Mouse (Mus musculus) myocyte (in vitro differentiated cells): ENCODE results near the gene Rpl4. TPM values are rescaled to one million over a fixed set of nuclear protein-coding genes. Genes with fewer than 3 reads are reported as not detected.
"Not testable (repeated sequence)": the region's sequence is repeated elsewhere in the genome, so short reads cannot be mapped to it uniquely, and the experiment has no call there.

Experiments
- H3K27me3 ChIP-seq: one replicate; pipeline ENCODE4 v1.6.1; 2011; ENCODE audit not compliant: control insufficient read depth, insufficient read depth, insufficient read length
- H3K36me3 ChIP-seq: one replicate; pipeline ENCODE4 v1.6.1; 2011; ENCODE audit not compliant: control insufficient read depth, insufficient read depth
- H3K4me2 ChIP-seq: one replicate; pipeline ENCODE4 v1.6.1; 2011; ENCODE audit warnings: low read depth, control low read depth
- H3K4me3 ChIP-seq: one replicate; pipeline ENCODE4 v1.5.1; 2011; ENCODE audit warnings: mild to moderate bottlenecking, control low read depth, moderate library complexity
- H3K79me2 ChIP-seq: one replicate; pipeline ENCODE4 v1.6.1; 2011; ENCODE audit not compliant: control insufficient read depth, insufficient read depth
- H3ac ChIP-seq: one replicate; pipeline ENCODE4 v1.6.1; 2011; ENCODE audit not compliant: control insufficient read depth, insufficient read length
- CEBPB ChIP-seq: IDR thresholded peaks from 2 replicates; pipeline ENCODE4 v1.6.1; 2011; ENCODE audit warnings: mild to moderate bottlenecking, moderate library complexity; ENCODE audit not compliant: poor library complexity, insufficient read depth, severe bottlenecking
- E2F4 ChIP-seq: IDR thresholded peaks from one replicate; pipeline ENCODE4 v1.6.1; 2011; ENCODE audit warnings: mild to moderate bottlenecking, control low read depth, moderate library complexity; ENCODE audit not compliant: insufficient read depth
- MAX ChIP-seq: IDR thresholded peaks from one replicate; pipeline ENCODE4 v1.6.1; 2011; ENCODE audit warnings: low read depth, mild to moderate bottlenecking, control low read depth
- MYOD1 ChIP-seq, 3 experiments: IDR thresholded peaks; one replicate each; pipeline ENCODE4 v1.6.1; 2011; ENCODE audit warnings: control low read depth in 2 of 3, low read depth in 2 of 3, mild to moderate bottlenecking in 2 of 3, moderate library complexity in 1 of 3; ENCODE audit not compliant: insufficient read length in 2 of 3, control insufficient read depth in 1 of 3
- MYOG ChIP-seq, 3 experiments: IDR thresholded peaks; one replicate each; pipeline ENCODE4 v1.6.1; 2011; ENCODE audit warnings: control low read depth in 2 of 3, low read depth in 2 of 3, mild to moderate bottlenecking in 2 of 3; ENCODE audit not compliant: insufficient read length in 2 of 3, control insufficient read depth in 1 of 3, insufficient read depth in 1 of 3
- POLR2A ChIP-seq: IDR thresholded peaks from one replicate; pipeline ENCODE4 v1.6.1; 2011; ENCODE audit warnings: low read depth, mild to moderate bottlenecking, control low read depth, moderate library complexity; ENCODE audit not compliant: insufficient read length
- POLR2AphosphoS2 ChIP-seq: IDR thresholded peaks from one replicate; pipeline ENCODE4 v1.6.1; 2011; ENCODE audit warnings: low read depth, control low read depth; ENCODE audit not compliant: insufficient read length
- REST ChIP-seq: IDR thresholded peaks from one replicate; pipeline ENCODE4 v1.6.1; 2011; ENCODE audit warnings: mild to moderate bottlenecking, control low read depth, moderate library complexity; ENCODE audit not compliant: insufficient read depth, insufficient read length
- SRF ChIP-seq: IDR thresholded peaks from one replicate; pipeline ENCODE4 v1.6.1; 2011; ENCODE audit warnings: low read depth; ENCODE audit not compliant: control insufficient read depth, insufficient read length
- TCF12 ChIP-seq: IDR thresholded peaks from one replicate; pipeline ENCODE4 v1.6.1; 2011; ENCODE audit warnings: mild to moderate bottlenecking, control low read depth; ENCODE audit not compliant: poor library complexity, insufficient read depth, severe bottlenecking
- TCF3 ChIP-seq: IDR thresholded peaks from one replicate; pipeline ENCODE4 v1.6.1; 2011; ENCODE audit warnings: low read depth, control low read depth; ENCODE audit not compliant: insufficient read length
- USF1 ChIP-seq: IDR thresholded peaks from one replicate; pipeline ENCODE4 v1.6.1; 2011; ENCODE audit warnings: low read depth, mild to moderate bottlenecking, control low read depth, moderate library complexity
- polyA plus RNA-seq: library from polyadenylated mRNA; unstranded; fragments of >200 nt; fragmentation: generic; extraction: Trizol; gene quantifications from one replicate; pipeline ENCODE4 v1.2.1, GENCODE M21; 2012; ENCODE audit warnings: missing spikeins

Gene Rpl4
- polyA plus RNA-seq, 1 experiment = 1,028 TPM

DNA sequence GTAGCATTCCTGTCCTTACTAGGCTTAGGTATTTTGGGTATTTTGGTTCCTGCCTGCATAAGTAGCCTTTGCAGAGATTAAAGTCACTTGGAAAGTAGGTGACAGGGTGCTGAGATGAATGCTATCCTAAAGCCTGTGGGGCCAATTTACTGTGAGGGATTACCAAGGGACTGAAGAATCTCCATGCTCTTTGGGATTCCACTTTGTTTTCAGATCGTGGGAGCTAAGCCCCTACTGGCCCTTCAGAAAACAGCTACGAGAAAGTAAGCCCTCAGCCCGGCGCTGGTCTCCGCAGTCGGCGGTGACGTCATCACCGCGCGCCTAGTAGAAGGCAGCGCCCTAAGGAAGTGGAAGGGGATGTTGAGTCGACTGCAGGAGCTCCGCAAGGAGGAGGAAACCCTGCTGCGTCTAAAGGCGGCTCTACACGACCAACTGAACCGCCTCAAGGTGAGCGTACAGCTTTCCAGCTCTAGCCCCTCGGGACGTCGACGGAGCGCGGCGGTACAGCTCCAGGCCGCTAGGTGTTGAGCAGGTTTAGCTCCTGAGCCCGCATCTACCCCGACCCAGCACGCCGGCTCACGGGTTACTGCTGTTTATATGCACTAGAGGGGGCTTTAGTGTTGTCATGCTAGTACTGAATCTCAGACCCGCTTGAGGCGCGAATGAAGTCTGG lies 5.9 kb downstream of the Rpl4 start, which contains the start of gene Snapc5:
TSS of gene Snapc5 (plus strand) at position 301 of the 673 bp plus-strand sequence.
- H3K79me2 ChIP-seq = peaks cover 26% of the 10 kb centered on the region
- H3K4me2 ChIP-seq = peak within 1 kb of the TSS; percentile 63
- TF ChIP-seq POLR2AphosphoS2 (peak; percentile 93), USF1 (no peak), POLR2A (peak; percentile 55)
- H3ac ChIP-seq = no peak within 1 kb of the TSS
- H3K4me3 ChIP-seq = peak within 1 kb of the TSS; percentile 27
- no peaks in the 10 kb centered on the region for H3K27me3 ChIP-seq
- H3K36me3 ChIP-seq = peaks cover 70% of the 10 kb centered on the region

- not testable (repeated sequence) for H3K4me2 ChIP-seq, H3K27me3 ChIP-seq, H3K79me2 ChIP-seq, H3ac ChIP-seq, H3K4me3 ChIP-seq
- H3K36me3 ChIP-seq = peaks cover 43% of the 10 kb centered on the region
- TF ChIP-seq POLR2AphosphoS2 = peak; percentile 48
Observed at GRCm38 (mm10) chr9:64183295-64183694, 10.1 kb downstream of the Rpl4 start.

DNA sequence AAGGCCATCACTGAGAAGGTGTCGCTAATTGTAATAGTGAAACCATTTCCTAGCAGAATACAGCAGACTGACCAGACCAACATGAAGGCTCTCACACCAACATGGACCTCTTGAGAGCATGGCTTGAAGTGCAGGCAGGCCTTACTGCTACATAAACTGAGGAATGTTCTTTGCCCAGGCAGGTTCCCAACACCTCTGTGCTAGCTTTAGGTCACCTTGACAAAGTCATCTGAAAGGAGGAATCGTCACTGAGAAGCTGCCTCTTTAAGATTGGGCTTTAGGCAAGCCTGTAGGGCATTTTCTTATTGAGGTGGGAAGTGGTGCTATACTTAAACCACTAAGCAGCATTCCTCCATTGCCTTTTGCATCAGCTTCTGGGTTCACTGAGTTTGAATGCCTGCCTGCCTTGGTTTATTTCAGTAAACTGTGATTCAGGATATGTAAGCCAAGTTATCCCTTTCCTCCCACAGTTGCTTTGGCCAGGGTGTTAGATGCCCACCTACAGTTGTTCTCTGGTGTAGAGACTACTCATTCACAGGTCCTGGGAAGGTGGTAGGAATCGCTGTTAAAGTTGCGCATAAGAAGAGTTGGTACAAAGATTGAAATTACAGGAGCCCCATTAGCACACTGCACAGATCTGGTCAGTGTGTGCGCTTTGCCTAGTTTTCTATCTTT lies 11.1 kb downstream of the Rpl4 start:
- no peaks in the 10 kb centered on the region for H3K79me2 ChIP-seq
- H3ac ChIP-seq = no peak overlapping the region
- H3K4me3 ChIP-seq = no peak overlapping the region
- H3K36me3 ChIP-seq = peaks cover 35% of the 10 kb centered on the region
- TF ChIP-seq TCF12 (no peak), POLR2AphosphoS2 (peak; percentile 21)
- no peak overlapping the region for H3K4me2 ChIP-seq
- no peaks in the 10 kb centered on the region for H3K27me3 ChIP-seq

DNA sequence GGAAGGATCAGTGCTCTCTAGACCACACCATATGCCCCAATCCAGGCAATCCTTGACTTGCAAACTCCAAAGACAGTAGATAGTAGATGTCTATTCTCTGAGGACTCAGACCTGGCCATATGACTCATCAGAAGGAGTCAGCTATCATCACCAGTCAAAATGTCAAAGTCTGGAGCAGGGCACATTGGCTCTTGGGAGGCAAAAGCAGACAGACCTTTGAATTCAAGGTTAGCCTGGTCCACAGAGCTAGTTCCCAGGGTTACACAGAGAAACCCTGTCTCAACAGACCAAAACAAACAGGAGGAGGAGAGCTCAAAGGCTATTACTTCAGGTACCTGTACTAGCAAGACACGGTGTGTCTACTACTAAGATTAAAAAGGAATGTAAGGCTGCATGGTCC lies 20.7 kb downstream of the Rpl4 start:
- Histone ChIP-seq H3K4me2 (no peak overlapping the region), H3K36me3 (peaks cover 32% of the 10 kb centered on the region), H3ac (no peak overlapping the region), H3K79me2 (no peaks in the 10 kb centered on the region), H3K27me3 (no peaks in the 10 kb centered on the region), H3K4me3 (no peak overlapping the region)
- TF ChIP-seq TCF12 (no peak), POLR2A (no peak)

DNA sequence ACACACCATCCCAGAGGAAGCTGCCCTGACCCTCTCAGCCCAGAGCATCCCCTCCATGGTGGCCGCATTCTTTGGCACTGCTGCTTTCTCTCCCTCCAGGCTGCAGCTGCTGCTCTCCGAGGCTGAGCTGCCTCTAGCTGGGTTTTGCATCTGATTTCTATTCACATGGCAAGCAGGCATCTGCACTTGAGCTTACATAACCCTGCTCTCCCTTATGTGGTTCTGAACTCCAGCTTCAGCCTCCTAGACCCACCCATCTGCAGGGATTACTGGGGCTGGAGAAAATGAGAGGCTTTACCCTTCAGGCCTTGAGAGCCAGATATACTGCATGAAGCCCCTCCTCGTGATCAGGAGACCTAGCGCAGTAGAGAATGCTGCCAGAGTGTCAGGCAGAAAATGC lies 22.4 kb downstream of the Rpl4 start:
- no peak overlapping the region for H3K4me2 ChIP-seq
- TF ChIP-seq SRF = no peak
- no peak for TF ChIP-seq TCF12
- no peak for TF ChIP-seq USF1
- TF ChIP-seq E2F4 = no peak
- TF ChIP-seq MAX = no peak
- peaks cover 25% of the 10 kb centered on the region for H3K36me3 ChIP-seq
- no peaks in the 10 kb centered on the region for H3K79me2 ChIP-seq
- H3K27me3 ChIP-seq = no peaks in the 10 kb centered on the region
- H3K4me3 ChIP-seq = no peak overlapping the region
- no peak overlapping the region for H3ac ChIP-seq

DNA sequence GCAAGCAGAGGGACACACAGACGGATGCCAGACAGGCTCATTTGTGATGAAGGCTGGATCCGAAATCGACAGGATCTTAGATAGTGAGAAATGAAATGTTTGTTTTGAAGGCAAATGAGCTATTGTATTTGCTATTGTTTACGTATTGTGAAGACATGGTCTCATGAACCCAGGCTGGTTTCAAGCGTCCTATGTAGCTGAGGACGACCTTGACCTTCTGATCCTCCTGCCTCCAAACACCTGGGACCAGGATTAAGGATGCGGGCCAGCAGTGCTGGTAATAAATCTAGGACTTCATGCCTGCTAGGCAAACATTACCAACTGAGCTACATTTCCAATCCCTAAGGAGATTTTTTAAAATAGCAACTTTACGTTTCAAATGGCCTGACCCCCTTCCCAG lies 24.3 kb downstream of the Rpl4 start:
- no peaks in the 10 kb centered on the region for H3K27me3 ChIP-seq
- no peak for TF ChIP-seq MAX
- TF ChIP-seq REST = no peak
- TF ChIP-seq E2F4 = no peak
- no peak for TF ChIP-seq USF1
- TF ChIP-seq TCF3 = no peak
- no peak for TF ChIP-seq TCF12
- TF ChIP-seq CEBPB = no peak
- TF ChIP-seq MYOG (IDR thresholded peaks at IDR 0.05; ENCODE audit: control insufficient read depth in 1 of 3, insufficient read depth in 1 of 3, insufficient read length in 2 of 3, low read depth in 2 of 3) = no peak
- TF ChIP-seq MYOD1 (IDR thresholded peaks at IDR 0.05; ENCODE audit: control insufficient read depth in 1 of 3, insufficient read length in 2 of 3, low read depth in 2 of 3) = no peak
- TF ChIP-seq POLR2AphosphoS2 = no peak
- no peak for TF ChIP-seq SRF
- TF ChIP-seq POLR2A = no peak
- H3K36me3 ChIP-seq = peaks cover 18% of the 10 kb centered on the region
- H3ac ChIP-seq = no peak overlapping the region
- H3K79me2 ChIP-seq = no peaks in the 10 kb centered on the region
- no peak overlapping the region for H3K4me2 ChIP-seq
- no peak overlapping the region for H3K4me3 ChIP-seq
